Mouse (Mus musculus) neutrophil, adult 83 days (primary cell): Measurements from ENCODE around the gene Map4. TPM values are rescaled to one million over a fixed set of nuclear protein-coding genes. Genes with fewer than 3 reads are reported as not detected.

Experiments
- total RNA-seq, 2 experiments: library from RNA; stranded (reverse); gene quantifications; one replicate each; pipeline ENCODE4 v1.2.4; 2023

The Map4 gene
- 10 to 100 TPM; 81.0 to 93.2 TPM for total RNA-seq

GRCm38 (mm10) chr9:109931257-109932171, at the start of gene Map4:
Gene Map4, plus strand, starts transcription at chr9:109931460.

GRCm38 (mm10) chr9:110116977-110117778, 185.9 kb downstream of the Map4 start, which contains the start of gene Smarcc1:
Gene Smarcc1, plus strand, starts transcription at chr9:110117708.

GRCm38 (mm10) chr9:110117779-110118139, 186.5 kb downstream of the Map4 start, which contains the start of gene Dhx30:
Gene Dhx30, minus strand, starts transcription at chr9:110117830.

Other genes starting within 250 kb of the Map4 start
- not detected for gene Fbxw18, start 228.8 kb upstream of the Map4 start, total RNA-seq
- not detected for gene Fbxw26, start 185.4 kb upstream of the Map4 start, total RNA-seq
- not detected for gene Fbxw27, start 140.8 kb upstream of the Map4 start, total RNA-seq
- not detected for gene Spink8, start 119.2 kb upstream of the Map4 start, total RNA-seq
- 10 to 100 TPM; 13.3 to 13.7 TPM for gene Nme6, start 98.7 kb upstream of the Map4 start, total RNA-seq
- gene Camp, start 81.8 kb upstream of the Map4 start, total RNA-seq = 1,000 to 10,000 TPM; 5,963 to 7,044 TPM
- gene Cdc25a, start 55.9 kb upstream of the Map4 start, total RNA-seq = 10 to 100 TPM; 34.3 to 38.7 TPM
- gene Smarcc1, start 186.2 kb downstream of the Map4 start, total RNA-seq = 10 to 100 TPM; 36.4 to 38.6 TPM
- gene Dhx30, start 186.4 kb downstream of the Map4 start, total RNA-seq = 10 to 100 TPM; 31.6 to 37.2 TPM